Mouse (Mus musculus): ENCODE data around the gene Atpaf1. TPM values are rescaled to one million over a fixed set of nuclear protein-coding genes. Genes with fewer than 3 reads are reported as not detected.

Atpaf1 gene
- 48.2 and 49.2 TPM in 2 replicates for polyA plus RNA-seq (2014; fragmentation: Nextera tagmentation; extraction: Ambion mirVana)

- peak; percentile 92 for ATAC-seq (replicated peaks; ENCODE audit: low FRiP score)
- Histone ChIP-seq H3K36me3 (ENCODE audit: control insufficient read depth, insufficient read depth, low read length) (no peaks in the 10 kb centered on the region; the same call in 1 of the 2 replicates), H3K4me1 (replicated peaks; ENCODE audit: control insufficient read depth, insufficient read depth, low read length) (peaks cover 2% of the 10 kb centered on the region; the same call in 1 of the 2 replicates), H3K27ac (ENCODE audit: low read depth, low read length) (no peak within 1 kb of the TSS), H3K4me3 (ENCODE audit: low read depth, low read length) (peak within 1 kb of the TSS; percentile 49), H3K4me2 (ENCODE audit: low read depth, low read length, severe bottlenecking) (peak within 1 kb of the TSS; percentile 77), H3K9me3 (ENCODE audit: control insufficient read depth, low read length) (no peaks in the 10 kb centered on the region), H3K27me3 (ENCODE audit: control insufficient read depth, insufficient read depth, low read length) (no peaks in the 10 kb centered on the region), H3K9ac (ENCODE audit: low read length) (peak within 1 kb of the TSS; percentile 79)
- DNase-seq (ENCODE audit: low spot score) = peak; percentile 87
- under 1% methylated on average over 67 of the region's 69 CpGs for WGBS
Measured at GRCm38 (mm10) chr4:115784769-115785510, at the start of gene Atpaf1. TSS of gene Atpaf1 (plus strand) at chr4:115784812.

GRCm38 (mm10) chr4:115734867-115735266, 49.7 kb upstream of the Atpaf1 start:
- 71% methylated on average over 4 of the region's 4 CpGs for WGBS
- Histone ChIP-seq H3K27ac (ENCODE audit: low read depth, low read length) (no peak overlapping the region), H3K9me3 (ENCODE audit: control insufficient read depth, low read length) (no peaks in the 10 kb centered on the region), H3K4me2 (ENCODE audit: low read depth, low read length, severe bottlenecking) (no peak overlapping the region), H3K4me3 (ENCODE audit: low read depth, low read length) (no peak overlapping the region), H3K36me3 (ENCODE audit: control insufficient read depth, insufficient read depth, low read length) (no peaks in the 10 kb centered on the region), H3K27me3 (ENCODE audit: control insufficient read depth, insufficient read depth, low read length) (no peaks in the 10 kb centered on the region), H3K4me1 (replicated peaks; ENCODE audit: control insufficient read depth, insufficient read depth, low read length) (peaks cover 6% of the 10 kb centered on the region), H3K9ac (ENCODE audit: low read length) (no peak overlapping the region)
- DNase-seq (ENCODE audit: low spot score) = no peak
- ATAC-seq (replicated peaks; ENCODE audit: low FRiP score) = no peak

GRCm38 (mm10) chr4:115737551-115738041, 47.0 kb upstream of the Atpaf1 start, which contains the start of gene Efcab14:
TSS of gene Efcab14 (plus strand) at chr4:115737744.
- peak within 1 kb of the TSS; percentile 58 for H3K4me2 ChIP-seq (ENCODE audit: low read depth, low read length, severe bottlenecking)
- H3K4me3 ChIP-seq (ENCODE audit: low read depth, low read length) = peak within 1 kb of the TSS; percentile 75
- H3K27me3 ChIP-seq (ENCODE audit: control insufficient read depth, insufficient read depth, low read length) = no peaks in the 10 kb centered on the region
- peaks cover 6% of the 10 kb centered on the region for H3K4me1 ChIP-seq (replicated peaks; ENCODE audit: control insufficient read depth, insufficient read depth, low read length)
- peak; percentile 99 for DNase-seq (ENCODE audit: low spot score)
- H3K9ac ChIP-seq (ENCODE audit: low read length) = peak within 1 kb of the TSS; percentile 82
- peaks cover 7% of the 10 kb centered on the region; the same call in 1 of the 2 replicates for H3K36me3 ChIP-seq (ENCODE audit: control insufficient read depth, insufficient read depth, low read length)
- WGBS = 0% methylated on average over 45 of the region's 45 CpGs
- peak; percentile 100 for ATAC-seq (replicated peaks; ENCODE audit: low FRiP score)
- peak within 1 kb of the TSS; percentile 72 for H3K27ac ChIP-seq (ENCODE audit: low read depth, low read length)
- no peaks in the 10 kb centered on the region for H3K9me3 ChIP-seq (ENCODE audit: control insufficient read depth, low read length)

- Histone ChIP-seq H3K4me1 (replicated peaks; ENCODE audit: control insufficient read depth, insufficient read depth, low read length) (peaks cover 6% of the 10 kb centered on the region), H3K4me3 (ENCODE audit: low read depth, low read length) (peak overlapping the region; percentile 75), H3K9me3 (ENCODE audit: control insufficient read depth, low read length) (no peaks in the 10 kb centered on the region), H3K36me3 (ENCODE audit: control insufficient read depth, insufficient read depth, low read length) (peaks cover 7% of the 10 kb centered on the region; the same call in 1 of the 2 replicates), H3K9ac (ENCODE audit: low read length) (peak overlapping the region; percentile 82), H3K27me3 (ENCODE audit: control insufficient read depth, insufficient read depth, low read length) (no peaks in the 10 kb centered on the region), H3K27ac (ENCODE audit: low read depth, low read length) (no peak overlapping the region), H3K4me2 (ENCODE audit: low read depth, low read length, severe bottlenecking) (peak overlapping the region; percentile 58)
- DNase-seq (ENCODE audit: low spot score) (no peak), ATAC-seq (replicated peaks; ENCODE audit: low FRiP score) (no peak)
- WGBS = 46% methylated on average over 13 of the region's 13 CpGs
Measured at GRCm38 (mm10) chr4:115738481-115738985, 46.1 kb upstream of the Atpaf1 start.

GRCm38 (mm10) chr4:115742658-115743057, 42.0 kb upstream of the Atpaf1 start:
- Histone ChIP-seq H3K4me2 (ENCODE audit: low read depth, low read length, severe bottlenecking) (no peak overlapping the region), H3K9ac (ENCODE audit: low read length) (no peak overlapping the region), H3K9me3 (ENCODE audit: control insufficient read depth, low read length) (no peaks in the 10 kb centered on the region), H3K4me3 (ENCODE audit: low read depth, low read length) (no peak overlapping the region), H3K36me3 (ENCODE audit: control insufficient read depth, insufficient read depth, low read length) (peaks cover 7% of the 10 kb centered on the region; the same call in 1 of the 2 replicates), H3K4me1 (replicated peaks; ENCODE audit: control insufficient read depth, insufficient read depth, low read length) (peaks cover 6% of the 10 kb centered on the region), H3K27me3 (ENCODE audit: control insufficient read depth, insufficient read depth, low read length) (no peaks in the 10 kb centered on the region), H3K27ac (ENCODE audit: low read depth, low read length) (no peak overlapping the region)
- ATAC-seq (replicated peaks; ENCODE audit: low FRiP score) (no peak), DNase-seq (ENCODE audit: low spot score) (no peak)

GRCm38 (mm10) chr4:115743096-115743495, 41.5 kb upstream of the Atpaf1 start:
- Histone ChIP-seq H3K4me1 (replicated peaks; ENCODE audit: control insufficient read depth, insufficient read depth, low read length) (peaks cover 6% of the 10 kb centered on the region), H3K27ac (ENCODE audit: low read depth, low read length) (no peak overlapping the region), H3K9me3 (ENCODE audit: control insufficient read depth, low read length) (no peaks in the 10 kb centered on the region), H3K4me3 (ENCODE audit: low read depth, low read length) (no peak overlapping the region), H3K27me3 (ENCODE audit: control insufficient read depth, insufficient read depth, low read length) (no peaks in the 10 kb centered on the region), H3K36me3 (ENCODE audit: control insufficient read depth, insufficient read depth, low read length) (peaks cover 7% of the 10 kb centered on the region; the same call in 1 of the 2 replicates), H3K9ac (ENCODE audit: low read length) (no peak overlapping the region), H3K4me2 (ENCODE audit: low read depth, low read length, severe bottlenecking) (no peak overlapping the region)
- no peak for ATAC-seq (replicated peaks; ENCODE audit: low FRiP score)
- 87% methylated on average over 4 of the region's 4 CpGs for WGBS
- DNase-seq (ENCODE audit: low spot score) = no peak

GRCm38 (mm10) chr4:115748181-115748580, 36.4 kb upstream of the Atpaf1 start:
- 78% methylated on average over 1 of the region's 1 CpGs for WGBS
- Histone ChIP-seq H3K9ac (ENCODE audit: low read length) (no peak overlapping the region), H3K4me3 (ENCODE audit: low read depth, low read length) (no peak overlapping the region), H3K4me2 (ENCODE audit: low read depth, low read length, severe bottlenecking) (no peak overlapping the region), H3K27me3 (ENCODE audit: control insufficient read depth, insufficient read depth, low read length) (no peaks in the 10 kb centered on the region), H3K4me1 (replicated peaks; ENCODE audit: control insufficient read depth, insufficient read depth, low read length) (no peaks in the 10 kb centered on the region), H3K36me3 (ENCODE audit: control insufficient read depth, insufficient read depth, low read length) (peaks cover 4% of the 10 kb centered on the region; the same call in 1 of the 2 replicates), H3K9me3 (ENCODE audit: control insufficient read depth, low read length) (no peaks in the 10 kb centered on the region), H3K27ac (ENCODE audit: low read depth, low read length) (no peak overlapping the region)
- DNase-seq (ENCODE audit: low spot score) = no peak
- ATAC-seq (replicated peaks; ENCODE audit: low FRiP score) = no peak

- H3K4me1 ChIP-seq (replicated peaks; ENCODE audit: control insufficient read depth, insufficient read depth, low read length) = no peaks in the 10 kb centered on the region
- H3K4me3 ChIP-seq (ENCODE audit: low read depth, low read length) = no peak overlapping the region
- peaks cover 4% of the 10 kb centered on the region; the same call in 1 of the 2 replicates for H3K36me3 ChIP-seq (ENCODE audit: control insufficient read depth, insufficient read depth, low read length)
- no peak for ATAC-seq (replicated peaks; ENCODE audit: low FRiP score)
- 94% methylated on average over 1 of the region's 1 CpGs for WGBS
- DNase-seq (ENCODE audit: low spot score) = no peak
- H3K27me3 ChIP-seq (ENCODE audit: control insufficient read depth, insufficient read depth, low read length) = no peaks in the 10 kb centered on the region
- H3K9me3 ChIP-seq (ENCODE audit: control insufficient read depth, low read length) = no peaks in the 10 kb centered on the region
- no peak overlapping the region for H3K9ac ChIP-seq (ENCODE audit: low read length)
- no peak overlapping the region for H3K27ac ChIP-seq (ENCODE audit: low read depth, low read length)
- no peak overlapping the region for H3K4me2 ChIP-seq (ENCODE audit: low read depth, low read length, severe bottlenecking)
Measured at GRCm38 (mm10) chr4:115749336-115749735, 35.3 kb upstream of the Atpaf1 start.

All from forebrain, embryonic 11.5 days (tissue).